Mouse (Mus musculus) gonadal fat pad, adult 2 months (tissue): Measurements from ENCODE around the gene Wipf3. TPM values are rescaled to one million over a fixed set of nuclear protein-coding genes. Genes with fewer than 3 reads are reported as not detected.

Experiments
- DNase-seq: peaks from one replicate; pipeline ENCODE4 v3.0.0-alpha.2; 2012; ENCODE audit warnings: low read depth
- polyA plus RNA-seq: library from polyadenylated mRNA; depleted of rRNA; stranded (reverse); fragments of >200 nt; gene quantifications from 2 replicates; pipeline ENCODE4 v1.2.3, GENCODE M21; 2012; rRNA removed

Gene Wipf3
- polyA plus RNA-seq = 10.8 and 27.1 TPM in 2 replicates

GRCm38 (mm10) chr6:54429447-54430194 is at the start of gene Wipf3:
Gene Wipf3 (plus strand): TSS chr6:54429603.
- no peak for DNase-seq

GRCm38 (mm10) chr6:54382636-54383035 is 46.8 kb upstream of the Wipf3 start:
- DNase-seq = no peak

GRCm38 (mm10) chr6:54383893-54384524 is 45.4 kb upstream of the Wipf3 start:
- no peak for DNase-seq

- DNase-seq = no peak
Observed at GRCm38 (mm10) chr6:54384777-54385176, 44.6 kb upstream of the Wipf3 start.

- no peak for DNase-seq
Observed at GRCm38 (mm10) chr6:54386429-54386828, 43.0 kb upstream of the Wipf3 start.

- DNase-seq = no peak
Observed at GRCm38 (mm10) chr6:54387044-54387443, 42.4 kb upstream of the Wipf3 start.

GRCm38 (mm10) chr6:54387751-54388150 is 41.7 kb upstream of the Wipf3 start:
- DNase-seq = no peak

- DNase-seq = no peak
Observed at GRCm38 (mm10) chr6:54388690-54389275, 40.6 kb upstream of the Wipf3 start.

- no peak for DNase-seq
Observed at GRCm38 (mm10) chr6:54391765-54392164, 37.6 kb upstream of the Wipf3 start.

GRCm38 (mm10) chr6:54393886-54394285 is 35.5 kb upstream of the Wipf3 start:
- no peak for DNase-seq

- no peak for DNase-seq
Observed at GRCm38 (mm10) chr6:54399194-54399923, 30.0 kb upstream of the Wipf3 start.

GRCm38 (mm10) chr6:54401503-54401902 is 27.9 kb upstream of the Wipf3 start:
- DNase-seq = no peak

GRCm38 (mm10) chr6:54404916-54405315 is 24.5 kb upstream of the Wipf3 start:
- no peak for DNase-seq

GRCm38 (mm10) chr6:54406116-54406515 is 23.3 kb upstream of the Wipf3 start:
- DNase-seq = no peak

GRCm38 (mm10) chr6:54409271-54409670 is 20.1 kb upstream of the Wipf3 start:
- DNase-seq = no peak

- no peak for DNase-seq
Observed at GRCm38 (mm10) chr6:54410451-54410850, 19.0 kb upstream of the Wipf3 start.

GRCm38 (mm10) chr6:54411591-54411990 is 17.8 kb upstream of the Wipf3 start:
- no peak for DNase-seq

GRCm38 (mm10) chr6:54412879-54413278 is 16.5 kb upstream of the Wipf3 start:
- no peak for DNase-seq

GRCm38 (mm10) chr6:54425230-54425629 is 4.2 kb upstream of the Wipf3 start:
- no peak for DNase-seq

GRCm38 (mm10) chr6:54428850-54429446 is 455 bp upstream of the Wipf3 start:
- no peak for DNase-seq

GRCm38 (mm10) chr6:54430221-54430620 is 818 bp downstream of the Wipf3 start:
- no peak for DNase-seq

- DNase-seq = no peak
Observed at GRCm38 (mm10) chr6:54431761-54432160, 2.4 kb downstream of the Wipf3 start.
